Mouse (Mus musculus): ENCODE measurements around the gene Clec9a. TPM values are rescaled to one million over a fixed set of nuclear protein-coding genes. Genes with fewer than 3 reads are reported as not detected.
A peak's percentile ranks its signal among the peaks of the same experiment; 100 is the strongest.

Gene Clec9a
- not detected for polyA plus RNA-seq (2017; shearing (Covaris generic))

DNA sequence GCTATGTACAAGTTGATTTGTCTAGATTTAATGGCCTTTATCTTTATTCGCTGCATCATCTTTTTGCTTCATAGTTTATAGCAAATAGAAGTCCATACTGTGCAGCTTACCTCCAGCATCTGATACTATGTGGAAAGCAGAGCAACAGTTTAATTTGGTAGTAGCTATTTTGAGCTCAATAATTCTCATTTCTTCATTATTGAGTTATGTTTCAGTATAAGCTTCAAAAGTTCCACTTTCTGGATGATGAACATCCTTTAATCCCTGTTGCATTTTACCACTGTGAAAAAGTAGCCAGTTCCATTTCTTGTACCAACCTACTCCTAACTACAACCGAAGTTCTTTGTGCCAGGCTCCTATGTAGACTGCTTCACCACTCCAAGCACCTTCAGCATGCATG, at the start of gene Clec9a:
TSS of gene Clec9a (plus strand) at position 301 of the 400 bp plus-strand sequence.
- no peak for ATAC-seq

DNA sequence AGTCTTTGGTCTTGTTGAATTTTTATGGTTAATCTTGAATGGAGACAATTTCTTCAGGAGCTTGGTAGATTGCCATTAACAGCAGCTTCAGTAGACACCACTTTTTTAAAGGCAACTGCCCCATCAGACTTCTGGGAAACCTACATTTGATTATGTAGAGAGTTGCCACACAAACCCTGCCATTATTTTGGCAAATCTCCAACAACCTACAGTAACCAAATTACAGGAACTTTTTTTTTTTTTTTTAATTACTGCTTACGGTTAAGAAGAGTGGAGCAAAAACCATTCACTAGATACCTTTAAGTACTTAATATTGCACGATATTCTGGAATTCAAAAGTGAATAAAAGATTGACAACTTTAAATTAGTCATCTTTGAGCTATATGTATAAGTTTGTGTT, 49.1 kb upstream of the Clec9a start:
- no peak for ATAC-seq

DNA sequence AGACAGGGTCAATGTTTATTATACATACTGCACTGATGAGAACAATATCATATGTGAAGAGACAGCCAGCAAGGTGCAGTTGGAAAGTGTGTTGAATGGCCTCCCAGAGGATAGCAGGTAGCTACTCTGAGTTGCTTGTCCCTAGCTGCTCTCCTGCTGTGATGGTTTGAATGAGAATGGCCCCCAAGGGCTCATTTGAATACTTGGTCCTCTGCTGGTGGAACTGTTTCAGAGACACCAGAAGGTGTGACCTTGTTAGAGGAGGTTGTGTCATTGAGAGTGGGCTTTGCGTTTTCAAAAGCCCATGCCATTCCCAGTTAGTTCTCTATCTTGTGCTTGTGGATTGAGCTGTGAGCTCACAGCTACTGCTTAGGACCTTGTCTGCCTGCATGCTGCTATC, 44.7 kb upstream of the Clec9a start:
- ATAC-seq = no peak

DNA sequence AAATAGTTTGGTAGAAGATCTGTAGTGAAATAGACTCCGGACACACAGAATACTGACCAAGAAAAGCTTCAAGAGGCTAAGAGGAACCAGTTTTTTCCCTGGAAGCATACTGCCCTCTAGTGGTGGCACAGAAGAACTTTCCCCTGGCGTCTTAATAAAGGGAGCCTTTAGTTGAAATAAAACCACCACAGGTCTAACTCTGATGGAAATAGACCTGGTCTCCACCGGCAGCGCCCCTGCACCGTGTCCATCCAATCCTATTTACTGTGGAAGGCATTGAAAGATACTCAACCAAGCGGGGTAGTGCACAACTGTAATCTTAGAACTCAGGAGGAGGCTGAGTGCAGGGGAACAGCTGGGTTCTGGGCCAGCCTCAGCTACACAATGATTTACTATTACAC, 42.7 kb upstream of the Clec9a start:
- ATAC-seq = peak; percentile 85

DNA sequence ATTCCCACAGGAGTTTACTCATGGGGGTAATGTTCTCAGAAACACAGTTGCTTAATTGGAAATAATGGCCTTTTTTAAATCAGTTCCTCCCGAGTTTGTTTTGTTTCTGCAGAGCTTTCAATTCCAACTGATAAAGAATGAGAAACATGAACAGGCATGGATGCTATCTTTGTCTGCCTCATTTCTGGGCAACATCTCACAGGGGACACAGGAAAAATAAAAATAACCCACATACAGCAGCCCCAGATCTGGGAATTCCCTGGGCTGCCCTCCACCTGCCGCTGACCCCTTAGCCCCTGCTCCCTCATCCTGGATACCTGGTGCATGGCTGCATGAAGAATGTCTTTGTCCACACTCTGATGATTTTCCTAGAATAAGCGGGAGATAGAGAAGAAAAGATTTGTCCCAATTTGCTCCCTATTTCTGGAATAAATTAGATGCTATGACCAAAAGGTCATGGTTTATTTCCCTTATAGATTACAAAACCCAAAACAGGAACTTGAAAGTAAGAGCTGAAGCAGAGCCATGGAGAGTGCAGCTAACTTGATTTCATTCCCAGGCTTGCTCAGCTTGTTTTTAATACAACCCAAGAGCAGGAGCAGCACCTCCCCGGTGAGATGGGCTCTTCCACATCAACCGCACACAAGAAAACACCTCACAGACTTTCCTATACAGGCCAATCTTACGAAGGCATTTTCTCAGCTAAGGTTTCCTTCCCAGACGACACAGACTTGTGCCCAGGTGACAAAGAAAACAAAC, 39.1 kb upstream of the Clec9a start:
- ATAC-seq = no peak

DNA sequence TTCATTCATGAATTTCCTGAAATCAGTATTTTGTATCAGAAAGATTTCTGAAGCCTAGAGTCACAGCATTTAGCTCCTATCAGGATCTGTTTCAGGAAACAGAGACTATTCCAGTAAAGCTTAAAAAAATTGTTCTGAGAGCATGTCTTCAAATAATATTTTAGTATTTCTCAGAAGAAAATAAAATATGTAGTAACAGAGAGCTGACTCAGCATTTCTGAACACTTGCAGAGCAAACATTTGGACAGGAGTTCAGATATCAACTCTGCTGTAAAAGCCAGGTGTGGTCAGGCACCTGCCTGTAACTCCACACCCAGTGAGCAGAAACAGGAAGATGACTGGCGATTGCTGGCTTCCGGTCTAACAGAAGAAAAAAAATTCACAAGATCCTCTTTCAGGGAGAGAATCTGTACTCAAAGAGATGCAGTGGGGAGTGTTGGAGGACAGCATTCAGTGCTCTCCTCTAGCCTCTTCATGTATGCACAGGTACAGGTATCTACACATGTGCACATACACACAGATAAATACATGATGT, 33.7 kb upstream of the Clec9a start:
- ATAC-seq = no peak

DNA sequence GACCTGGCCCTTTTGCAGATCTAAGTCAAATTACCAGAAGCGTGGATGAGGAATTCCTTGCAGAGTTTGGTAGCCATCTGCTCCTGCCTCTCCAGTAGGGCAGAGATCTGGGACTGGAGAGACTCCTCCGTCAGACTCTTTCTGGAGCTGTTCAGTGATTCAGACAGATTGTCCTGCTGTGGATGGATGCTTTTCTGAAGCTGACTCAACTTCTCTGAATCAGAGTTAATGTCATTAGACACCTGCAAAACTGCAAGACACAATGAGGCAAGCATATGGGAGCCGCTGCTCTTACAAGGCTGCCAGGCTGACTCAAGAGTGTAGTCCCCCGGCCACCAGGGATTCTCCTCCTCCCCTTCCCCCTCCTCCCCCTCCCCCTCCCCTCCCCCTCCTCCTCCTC, 28.2 kb upstream of the Clec9a start:
- no peak for ATAC-seq

DNA sequence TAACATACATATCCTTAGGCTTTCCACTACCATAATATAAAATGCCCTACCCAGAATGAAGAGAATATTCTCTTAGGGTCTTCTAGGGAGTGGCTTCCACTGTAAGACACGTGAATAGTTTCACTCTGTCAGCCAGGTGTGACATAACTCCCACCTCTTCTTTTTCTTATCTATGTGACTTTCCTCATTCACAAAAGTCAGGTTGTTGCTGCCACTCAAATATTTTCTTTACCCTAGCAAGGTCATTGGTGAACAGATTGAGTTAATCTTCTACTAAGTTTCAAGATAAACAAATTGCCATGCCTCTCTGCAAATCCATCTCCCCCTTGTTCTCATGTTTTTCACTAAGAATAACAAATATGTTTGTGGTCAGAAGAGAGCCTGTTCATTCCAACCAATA, 26.9 kb upstream of the Clec9a start:
- no peak for ATAC-seq

DNA sequence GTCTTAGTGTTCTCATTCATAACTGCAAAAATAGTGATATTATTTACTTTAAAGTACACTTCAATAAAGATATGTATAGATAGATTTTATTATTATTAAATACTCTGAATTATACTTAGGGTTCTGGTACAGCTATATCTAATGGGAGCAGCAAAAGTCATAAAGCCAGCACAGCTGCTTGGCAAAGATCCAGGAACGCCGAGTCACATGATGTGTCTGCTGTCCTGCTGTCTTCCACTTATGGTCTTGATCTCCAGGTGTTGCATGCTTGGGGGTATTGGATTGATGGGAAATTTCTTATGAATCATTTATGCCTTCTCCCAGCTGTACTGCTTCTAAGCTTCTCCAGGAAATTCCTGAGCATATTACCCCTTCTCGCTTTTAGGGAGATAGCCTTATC, 25.2 kb upstream of the Clec9a start:
- no peak for ATAC-seq

DNA sequence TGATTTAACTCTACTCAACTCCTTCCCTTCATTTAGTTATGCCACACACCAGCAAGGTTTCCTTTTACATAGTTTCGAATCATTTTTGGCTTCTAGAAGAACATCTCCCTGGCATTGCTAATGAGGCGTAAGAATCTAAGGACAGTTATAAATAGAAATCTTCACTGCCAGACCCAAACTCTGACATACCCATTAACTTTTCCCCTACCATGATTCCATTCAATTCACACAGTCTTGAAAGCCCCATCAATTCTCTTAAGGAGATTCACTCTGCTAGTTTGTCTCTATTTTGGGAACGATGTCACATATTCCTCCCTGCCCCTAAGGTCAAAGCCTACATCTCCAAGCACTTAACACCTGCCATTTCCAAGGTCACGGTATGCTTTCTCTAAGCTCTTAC, 23.7 kb upstream of the Clec9a start:
- ATAC-seq = no peak

DNA sequence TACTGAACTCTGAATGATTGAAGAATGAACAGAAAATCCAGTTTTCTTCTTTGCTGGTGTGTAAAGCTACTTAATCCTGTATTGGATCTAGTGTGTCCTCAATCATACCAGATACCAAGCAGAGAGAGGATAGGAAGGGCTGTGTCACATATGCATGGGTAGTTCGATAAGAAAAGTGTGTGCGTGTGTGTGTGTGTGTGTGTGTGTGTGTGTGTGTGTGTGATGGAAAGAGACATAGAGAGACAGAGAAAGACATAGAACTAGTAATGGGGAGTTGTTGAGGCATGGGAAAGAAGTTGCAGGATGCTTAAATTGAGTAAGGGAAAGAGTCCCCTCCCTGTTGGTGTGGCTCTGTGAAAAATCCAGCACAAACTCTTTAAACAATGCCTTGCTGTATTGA, 22.9 kb upstream of the Clec9a start, which contains the start of gene Clec12b:
TSS of gene Clec12b (minus strand) at position 101 of the 400 bp plus-strand sequence.
- no peak for ATAC-seq

DNA sequence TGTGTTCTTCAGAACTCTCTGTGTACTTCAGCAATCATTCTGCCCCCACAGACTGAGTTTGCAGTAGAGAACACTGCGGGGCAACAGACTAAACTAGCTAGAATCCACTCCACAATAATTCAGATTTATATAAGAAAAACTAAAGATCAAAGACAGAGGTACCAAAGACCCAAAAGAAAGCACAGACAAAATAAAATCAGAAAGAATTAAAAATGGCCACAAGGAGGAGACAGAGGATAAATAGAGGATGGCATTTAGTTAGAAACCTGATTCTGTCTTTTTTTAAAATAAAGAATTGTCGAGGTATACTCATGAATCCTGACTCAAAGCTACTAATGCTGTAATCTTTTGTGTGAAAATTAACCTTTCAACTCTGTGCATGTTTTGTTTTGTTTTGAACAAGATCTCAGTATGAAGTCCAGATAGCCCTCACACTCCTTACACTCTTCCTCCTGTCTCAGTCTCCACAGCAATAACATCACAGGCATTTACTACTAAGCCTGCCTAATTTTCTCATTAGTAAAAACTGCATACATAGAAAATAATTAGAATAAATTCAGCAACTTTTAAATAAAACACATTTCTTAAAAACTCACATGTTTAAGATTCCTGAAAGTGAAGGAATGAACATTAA, 15.5 kb upstream of the Clec9a start:
- no peak for ATAC-seq

DNA sequence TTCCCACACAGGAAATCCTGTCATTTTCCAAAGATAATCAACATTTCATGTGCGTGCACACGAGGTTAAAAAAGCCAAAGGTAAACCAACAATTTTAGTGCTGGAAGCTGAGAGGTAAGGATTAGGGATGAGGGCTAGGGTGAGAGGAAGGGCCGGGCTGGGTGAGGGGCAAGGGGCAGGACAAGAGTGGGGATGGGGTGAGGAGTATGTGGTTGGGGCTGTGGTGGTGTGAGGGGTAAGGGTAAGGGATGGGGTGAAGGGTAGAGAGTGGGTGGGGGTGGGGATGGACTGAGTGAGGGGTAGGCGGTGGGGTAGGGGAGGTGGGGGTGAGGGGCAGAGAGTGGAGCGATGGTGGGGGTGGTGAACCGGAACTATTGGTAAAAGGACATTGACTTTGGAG, 14.9 kb upstream of the Clec9a start:
- ATAC-seq = no peak

DNA sequence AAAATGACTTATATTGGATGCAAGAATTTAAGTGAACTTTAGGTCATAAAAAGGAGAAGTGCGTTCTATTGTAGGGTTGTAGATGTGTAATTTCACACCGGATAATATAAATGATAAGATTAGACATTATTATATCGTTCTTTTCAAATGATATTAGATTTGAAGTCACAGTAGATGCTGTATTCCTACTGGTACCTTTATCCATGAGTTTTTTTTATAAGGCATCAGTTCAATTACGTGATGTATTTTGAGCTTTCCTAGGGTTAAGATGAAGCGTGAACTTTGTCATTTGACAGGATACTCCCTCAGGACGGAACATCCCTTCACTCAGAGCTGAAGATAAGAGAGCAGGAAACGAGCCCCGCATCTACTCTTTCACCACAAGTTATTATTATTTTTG, 11.7 kb upstream of the Clec9a start, which contains the start of gene Clec1b:
TSS of gene Clec1b (plus strand) at position 301 of the 400 bp plus-strand sequence.
- ATAC-seq = no peak

DNA sequence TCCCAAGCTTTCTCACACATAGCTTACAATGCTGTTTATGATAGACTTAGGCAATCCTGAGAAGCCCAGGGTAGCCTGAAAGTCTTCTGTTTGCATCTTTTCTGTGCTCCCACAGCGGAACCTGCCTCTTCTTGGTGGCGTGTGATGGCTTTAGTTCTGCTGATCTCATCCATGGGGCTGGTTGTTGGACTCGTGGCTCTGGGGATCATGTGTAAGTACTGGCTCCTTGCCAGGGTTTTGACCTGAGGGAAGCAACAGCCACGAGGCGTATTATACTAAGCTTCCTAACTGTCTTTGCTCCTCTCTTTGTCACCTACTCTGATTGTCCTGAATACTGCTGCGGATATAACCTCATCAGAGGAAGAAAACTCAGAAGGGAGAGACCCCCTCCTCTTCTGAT, 8.7 kb upstream of the Clec9a start:
- no peak for ATAC-seq

DNA sequence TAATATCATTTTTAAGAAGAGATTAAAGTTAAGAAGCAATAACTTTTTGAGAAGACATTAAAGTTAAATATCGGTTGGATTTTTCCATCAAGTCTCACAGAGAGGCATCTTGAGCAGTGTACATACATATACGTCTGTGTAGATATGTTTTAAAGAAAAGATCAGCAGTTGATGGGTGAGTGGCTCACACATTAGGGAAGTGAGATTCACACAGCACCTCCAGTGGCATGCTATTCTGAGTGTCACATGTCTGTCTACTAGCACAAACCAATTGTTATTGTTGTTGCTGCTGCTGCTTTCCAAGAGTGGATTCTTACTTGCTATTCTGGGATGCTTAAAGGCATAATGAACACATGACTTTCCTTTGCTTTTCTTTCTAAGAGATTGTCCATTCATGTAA, 6.3 kb upstream of the Clec9a start:
- no peak for ATAC-seq

DNA sequence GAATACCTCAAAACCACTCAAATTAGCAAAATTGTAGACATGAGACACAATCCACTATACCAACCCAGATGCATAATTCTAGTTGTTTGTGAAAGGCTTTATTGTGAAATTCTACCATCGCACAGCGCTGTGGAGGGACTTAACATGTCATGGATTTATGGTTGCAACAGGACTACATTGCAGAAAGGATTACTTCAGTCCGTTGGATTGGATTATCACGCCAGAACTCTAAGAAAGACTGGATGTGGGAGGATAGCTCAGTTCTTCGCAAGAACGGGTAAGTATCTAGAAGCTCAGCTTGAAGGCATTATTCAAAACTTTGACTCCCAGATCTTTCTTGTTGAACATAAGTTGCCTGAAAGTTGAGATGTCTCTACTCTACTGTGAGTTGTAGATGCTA, 5.3 kb upstream of the Clec9a start:
- no peak for ATAC-seq

DNA sequence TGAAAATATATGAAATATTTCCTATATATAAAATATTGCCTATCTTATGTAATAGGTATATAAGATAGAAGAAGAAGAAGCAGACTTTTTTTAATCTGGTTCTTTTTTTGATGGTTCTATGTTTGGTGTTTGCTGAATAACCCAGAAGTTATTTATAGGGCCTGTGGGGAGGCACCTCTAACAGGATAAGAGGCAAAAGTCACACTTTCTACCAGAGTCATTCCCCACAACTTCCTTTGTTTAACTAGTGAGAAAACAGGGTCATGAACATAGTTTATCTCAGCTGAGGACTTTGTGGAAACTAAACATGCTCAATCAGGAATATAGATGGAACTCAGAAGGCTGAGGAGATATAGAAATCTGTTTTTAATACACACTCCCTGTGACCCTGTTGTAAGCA, 2.7 kb upstream of the Clec9a start:
- ATAC-seq = no peak

DNA sequence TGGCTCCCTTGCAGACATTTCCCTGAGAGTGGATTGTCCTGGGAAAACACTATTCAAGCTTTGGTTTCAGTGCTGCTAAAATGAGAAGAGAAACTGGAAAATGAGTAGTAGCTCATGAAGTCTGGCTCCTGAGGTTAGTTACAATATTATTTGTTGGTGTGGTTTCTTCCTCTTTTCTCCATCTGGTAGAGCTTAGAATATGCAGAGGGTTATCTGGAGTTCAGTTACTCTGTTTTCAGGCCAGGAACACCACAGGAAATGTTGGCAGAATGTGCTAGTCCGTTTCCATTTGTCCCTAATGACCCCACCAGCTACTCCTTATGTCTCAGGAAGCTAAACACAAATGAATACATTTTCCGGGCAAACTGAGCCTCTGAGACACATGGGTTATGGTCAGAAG, 1.3 kb upstream of the Clec9a start:
- ATAC-seq = no peak

DNA sequence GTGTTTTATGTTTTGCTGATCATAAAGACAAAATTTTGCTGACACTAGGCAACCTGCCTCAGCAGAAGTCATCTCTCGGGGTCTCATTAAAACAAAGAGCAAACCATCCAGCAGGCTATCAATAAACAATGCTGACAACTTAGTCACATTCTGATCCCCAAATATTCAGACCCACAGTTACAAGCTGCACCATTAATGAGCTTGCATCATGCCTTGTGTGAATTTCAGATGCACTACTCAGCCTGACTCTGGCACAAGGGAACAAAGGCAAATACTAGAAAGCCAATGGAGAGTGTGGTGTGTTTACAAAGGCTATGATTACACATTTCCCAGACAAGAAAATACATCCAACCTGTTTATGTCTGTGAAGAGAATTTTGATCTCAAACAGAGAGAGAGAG, 5.5 kb downstream of the Clec9a start:
- no peak for ATAC-seq

DNA sequence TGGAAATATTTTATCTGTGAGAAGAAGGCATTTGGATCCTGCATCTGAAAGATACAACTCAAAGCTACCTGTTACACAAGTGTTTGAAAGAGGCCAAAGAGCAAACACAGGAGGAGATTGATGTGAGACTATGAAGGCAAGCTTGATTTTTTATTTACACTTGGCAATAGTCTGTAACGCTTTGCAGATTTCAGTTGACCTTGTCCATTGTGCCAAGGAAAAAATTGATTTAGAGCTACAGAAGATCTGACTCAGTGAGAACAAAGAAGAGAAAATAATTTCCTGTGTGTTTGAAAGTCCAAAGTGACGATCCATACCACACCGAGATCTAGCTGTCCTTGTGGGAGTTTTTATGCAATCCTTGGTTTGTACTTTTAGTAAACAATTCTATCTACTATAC, 13.6 kb downstream of the Clec9a start:
- ATAC-seq = no peak

DNA sequence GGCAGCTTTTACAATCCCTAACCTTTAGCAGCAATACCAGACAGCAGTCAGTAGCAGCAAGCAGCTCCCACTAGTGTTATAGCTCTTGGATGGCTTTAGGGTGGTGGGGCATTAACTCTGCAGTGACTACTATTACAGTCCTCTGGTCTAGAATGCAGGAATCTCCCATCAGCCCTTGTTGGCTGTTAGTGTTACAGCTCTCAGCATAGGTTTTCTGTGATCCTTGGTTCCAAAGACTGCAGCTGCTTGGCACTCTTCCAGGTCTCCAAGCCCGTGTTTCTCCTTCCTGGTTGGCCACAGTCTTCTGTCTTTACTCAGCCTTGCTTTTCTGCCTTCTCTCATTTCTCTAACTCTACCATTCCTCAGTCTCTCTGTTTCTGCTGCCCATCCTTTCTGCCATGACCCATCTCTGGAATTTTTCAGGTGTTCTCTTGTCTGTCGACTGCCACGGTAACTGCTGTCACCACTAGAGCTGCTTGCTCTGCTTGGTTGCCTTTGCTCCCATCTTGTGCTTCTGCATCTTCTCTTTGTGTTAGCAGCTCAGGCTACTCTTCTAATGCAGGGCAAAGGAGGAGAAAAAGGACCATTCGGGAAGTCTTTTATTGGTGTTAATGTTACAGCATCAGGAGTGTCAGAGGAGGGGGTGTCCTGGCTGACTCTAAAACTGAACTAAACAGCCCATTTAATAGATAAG, 14.5 kb downstream of the Clec9a start:
- no peak for ATAC-seq

DNA sequence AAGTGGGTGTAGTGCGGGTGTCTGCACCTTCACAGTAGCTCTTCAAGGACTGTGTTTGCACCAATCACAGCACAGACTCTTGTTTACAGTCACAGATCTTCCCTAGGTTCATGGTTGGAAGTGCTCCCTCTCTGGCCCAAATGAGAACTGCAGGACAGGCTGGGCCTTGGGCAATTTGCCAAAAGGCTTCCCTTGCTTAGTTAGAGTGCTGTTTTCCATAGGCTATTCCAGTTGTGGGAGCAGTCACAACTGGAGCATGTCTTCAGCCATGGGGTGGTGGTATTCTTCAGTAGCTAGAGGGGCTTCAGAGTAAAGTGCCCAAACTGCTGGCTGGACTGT, 15.0 kb downstream of the Clec9a start:
- ATAC-seq = peak; percentile 63

DNA sequence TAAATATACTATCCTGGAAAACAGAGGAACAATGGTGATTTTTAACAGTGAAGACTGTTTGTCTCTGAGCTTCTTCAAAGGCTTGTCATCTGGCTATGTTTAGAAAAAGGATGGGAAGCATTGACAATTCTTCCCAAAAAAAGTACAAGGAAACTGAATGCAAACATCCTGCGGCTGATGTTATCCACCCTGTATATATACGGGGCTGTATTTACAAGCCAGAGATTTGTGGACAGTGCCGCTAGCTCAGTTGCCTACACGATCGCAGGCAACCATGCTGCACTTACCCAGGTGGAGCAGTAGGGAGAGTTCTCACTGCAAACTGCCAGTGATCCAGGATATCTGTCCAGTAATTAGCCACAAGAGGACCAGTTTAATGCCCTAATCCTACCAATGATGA, 16.6 kb downstream of the Clec9a start:
- ATAC-seq = no peak
